Mouse (Mus musculus) heart, embryonic 14.5 days (tissue): Measurements from ENCODE around the gene Zfp513. TPM values are rescaled to one million over a fixed set of nuclear protein-coding genes. Genes with fewer than 3 reads are reported as not detected.
A peak's percentile ranks its signal among the peaks of the same experiment; 100 is the strongest.

Experiments used
- ATAC-seq: fragments of 200-750 bp; cut with Nextera tagmentation; 2 replicates; pipeline ENCODE4 v1.8.0; 2017; ENCODE audit warnings: low read depth, moderate TSS enrichment; ENCODE audit not compliant: insufficient number of reproducible peaks, insufficient read depth, low FRiP score
- H3K27ac ChIP-seq, 2 experiments: fragments of 200-500 bp in 1 of 2; fragments of 300-500 bp in 1 of 2; sonication (generic) in 1 of 2; replicated peaks in 1 of 2; 2 replicates each; pipeline ENCODE4 v1.5.1; 2012 to 2014; ENCODE audit warnings: low read depth in 2 of 2, low read length in 2 of 2, control low read depth in 1 of 2, mild to moderate bottlenecking in 1 of 2, mixed read lengths in 1 of 2; ENCODE audit not compliant: control insufficient read depth in 1 of 2, insufficient read depth in 1 of 2
- H3K27me3 ChIP-seq: fragments of 300-500 bp; sonication (generic); 2 replicates; pipeline ENCODE4 v1.6.1; 2014; ENCODE audit warnings: mild to moderate bottlenecking, low read length, control low read depth; ENCODE audit not compliant: control insufficient read depth, insufficient read depth
- H3K36me3 ChIP-seq: fragments of 300-500 bp; sonication (generic); 2 replicates; pipeline ENCODE4 v1.6.1; 2014; ENCODE audit warnings: mild to moderate bottlenecking, control low read depth, low read length, mixed read lengths; ENCODE audit not compliant: control insufficient read depth, insufficient read depth
- H3K4me1 ChIP-seq, 2 experiments: fragments of 200-500 bp in 1 of 2; fragments of 300-500 bp in 1 of 2; sonication (generic) in 1 of 2; 2 replicates each; pipeline ENCODE4 v1.6.1; 2012 to 2014; ENCODE audit warnings: low read length in 2 of 2, control low read depth in 1 of 2, mixed read lengths in 1 of 2; ENCODE audit not compliant: control insufficient read depth in 2 of 2, insufficient read depth in 2 of 2
- H3K4me2 ChIP-seq: fragments of 300-500 bp; sonication (generic); 2 replicates; pipeline ENCODE4 v1.6.1; 2014; ENCODE audit warnings: mild to moderate bottlenecking, low read length
- H3K4me3 ChIP-seq, 2 experiments: fragments of 200-500 bp in 1 of 2; fragments of 300-500 bp in 1 of 2; sonication (generic) in 1 of 2; 2 replicates each; pipeline ENCODE4 v1.5.1; 2012 to 2014; ENCODE audit warnings: low read length in 2 of 2, mild to moderate bottlenecking in 2 of 2, control low read depth in 1 of 2, low read depth in 1 of 2, moderate library complexity in 1 of 2; ENCODE audit not compliant: control insufficient read depth in 1 of 2, insufficient read depth in 1 of 2
- H3K9ac ChIP-seq: fragments of 300-500 bp; sonication (generic); 2 replicates; pipeline ENCODE4 v1.6.1; 2014; ENCODE audit warnings: mild to moderate bottlenecking, low read length
- H3K9me3 ChIP-seq: fragments of 300-500 bp; sonication (generic); 2 replicates; pipeline ENCODE4 v1.6.1; 2016; ENCODE audit warnings: low read length, control low read depth; ENCODE audit not compliant: control insufficient read depth
- WGBS: fragments of 180-500 bp; shearing (Covaris S2); extraction: QIAGEN DNeasy Blood & Tissue Kit; methylation state at CpG from one replicate; pipeline ENCODE4 v1.1.7; 2014; 5-methylcytosine and 5-hydroxymethylcytosine counted together
- polyA plus RNA-seq: library from polyadenylated mRNA; unstranded; fragments of >200 nt; fragmentation: Nextera tagmentation; extraction: Ambion mirVana; gene quantifications from 2 replicates; pipeline ENCODE4 v1.2.1, GENCODE M21; 2014

Gene Zfp513
- polyA plus RNA-seq, 1 experiment from 2014 or later: 4.3 TPM

GRCm38 (mm10) chr5:31226641-31227040 is 24.5 kb upstream of the Zfp513 start:
- Histone ChIP-seq H3K27me3 (no peaks in the 10 kb centered on the region), H3K4me2 (no peak overlapping the region), H3K36me3 (no peaks in the 10 kb centered on the region), H3K4me1 (no peaks in the 10 kb centered on the region), H3K9ac (no peak overlapping the region), H3K4me3 (no peak overlapping the region), H3K9me3 (no peaks in the 10 kb centered on the region), H3K27ac (no peak overlapping the region)
- 64% methylated on average over 1 of the region's 1 CpGs for WGBS
- no peak for ATAC-seq

DNA sequence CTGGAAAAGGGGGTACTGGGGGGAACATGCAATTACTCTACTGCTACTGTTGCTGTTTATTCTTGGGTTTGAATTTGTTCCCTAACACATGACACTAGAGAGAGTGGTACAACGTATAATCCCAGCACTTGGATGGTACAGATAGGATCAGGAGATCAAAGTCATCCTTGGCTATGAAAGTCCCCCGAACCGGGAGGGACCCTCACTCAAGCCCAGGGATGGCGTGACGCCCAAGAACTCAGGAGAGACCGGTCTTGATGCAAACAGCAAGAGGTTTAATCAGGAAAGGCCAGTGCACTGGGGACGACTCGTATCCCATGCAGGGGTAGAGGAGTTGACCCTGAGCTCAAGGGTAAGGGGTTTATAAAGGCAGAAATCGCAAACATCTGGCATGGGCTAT is 20.6 kb upstream of the Zfp513 start:
- H3K27ac ChIP-seq: no peak overlapping the region
- 91% methylated on average over 9 of the region's 9 CpGs for WGBS
- no peaks in the 10 kb centered on the region for H3K9me3 ChIP-seq
- no peaks in the 10 kb centered on the region for H3K36me3 ChIP-seq
- peaks cover 5 to 21% of the 10 kb centered on the region in 2 experiments; a peak in 3 of 4 replicates for H3K4me1 ChIP-seq
- H3K4me3 ChIP-seq: no peak overlapping the region
- no peak for ATAC-seq
- H3K4me2 ChIP-seq: no peak overlapping the region
- no peaks in the 10 kb centered on the region for H3K27me3 ChIP-seq
- H3K9ac ChIP-seq: no peak overlapping the region

- Histone ChIP-seq H3K36me3 (no peaks in the 10 kb centered on the region), H3K4me2 (peak overlapping the region; percentile 84), H3K9ac (peak overlapping the region; percentile 88), H3K4me1 (peaks cover 5 to 21% of the 10 kb centered on the region in 2 experiments; a peak in 3 of 4 replicates), H3K4me3 (peak overlapping the region; percentile 75 to 93), H3K27ac (peak overlapping the region; percentile 83 to 92), H3K9me3 (no peaks in the 10 kb centered on the region), H3K27me3 (no peaks in the 10 kb centered on the region)
- 18% methylated on average over 11 of the region's 11 CpGs for WGBS
- ATAC-seq: no peak
Measured at GRCm38 (mm10) chr5:31221304-31221945, 19.3 kb upstream of the Zfp513 start.

DNA sequence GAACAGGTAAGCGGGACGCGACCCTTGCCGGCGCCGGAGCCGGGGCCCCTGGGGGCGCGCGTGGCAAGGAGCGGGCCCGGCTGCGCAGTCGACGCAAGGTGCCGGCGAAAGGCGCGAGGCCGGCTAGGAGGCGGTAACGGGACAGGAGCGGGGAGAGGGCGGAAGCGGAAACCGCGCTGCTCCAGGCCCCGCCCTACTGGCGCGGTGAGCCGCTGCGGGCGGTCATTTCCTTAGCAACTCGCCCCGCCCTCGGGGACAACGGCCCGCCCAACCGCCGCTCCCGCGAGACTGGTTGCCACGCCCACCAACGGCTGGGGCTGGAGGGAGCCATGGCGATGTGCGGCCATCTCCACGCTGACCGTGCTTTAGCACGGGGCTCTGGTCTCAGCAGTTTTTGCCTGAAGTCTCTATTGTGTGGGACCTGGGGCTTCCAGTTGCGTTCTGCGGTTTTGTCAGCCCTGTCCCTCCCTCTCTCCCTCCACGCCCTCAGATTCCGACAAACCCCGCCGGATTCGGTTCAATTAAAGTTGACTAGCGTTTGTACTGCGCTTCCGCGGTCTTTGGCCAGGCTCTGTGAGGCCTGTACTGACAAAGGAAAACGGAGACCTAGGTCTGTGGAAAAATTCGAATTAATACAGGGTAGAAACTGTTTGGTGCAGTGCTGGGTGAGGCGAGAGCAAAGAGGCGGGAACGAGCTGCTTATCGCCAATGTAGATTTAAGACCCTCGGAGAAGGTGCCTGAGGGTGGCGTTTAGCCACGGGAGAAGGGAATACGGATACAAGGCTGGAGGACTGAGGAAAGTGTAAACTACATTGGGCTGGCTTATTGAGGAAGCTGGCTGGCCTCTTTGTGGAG is 18.6 kb upstream of the Zfp513 start, which contains the start of gene Ppm1g:
Ppm1g (minus strand) TSS at position 240 of the 856 bp plus-strand sequence.
- H3K27ac ChIP-seq: peak within 1 kb of the TSS; percentile 83 to 92
- no peaks in the 10 kb centered on the region for H3K27me3 ChIP-seq
- WGBS: under 1% methylated on average over 68 of the region's 70 CpGs
- ATAC-seq: peak; percentile 97
- H3K4me1 ChIP-seq: peaks cover 5 to 21% of the 10 kb centered on the region in 2 experiments; a peak in 3 of 4 replicates
- H3K9ac ChIP-seq: peak within 1 kb of the TSS; percentile 88
- peak within 1 kb of the TSS; percentile 75 to 93 for H3K4me3 ChIP-seq
- H3K9me3 ChIP-seq: no peaks in the 10 kb centered on the region
- H3K4me2 ChIP-seq: peak within 1 kb of the TSS; percentile 84
- H3K36me3 ChIP-seq: no peaks in the 10 kb centered on the region

GRCm38 (mm10) chr5:31219911-31220447 is 17.9 kb upstream of the Zfp513 start:
- Histone ChIP-seq H3K36me3 (no peaks in the 10 kb centered on the region), H3K4me3 (peak overlapping the region; percentile 57 to 93), H3K9ac (peak overlapping the region; percentile 88), H3K4me2 (peak overlapping the region; percentile 84), H3K4me1 (peaks cover 5 to 21% of the 10 kb centered on the region in 2 experiments; a peak in 3 of 4 replicates), H3K27me3 (no peaks in the 10 kb centered on the region), H3K9me3 (no peaks in the 10 kb centered on the region), H3K27ac (peak overlapping the region; percentile 58 to 83)
- ATAC-seq: peak; percentile 55
- WGBS: 0% methylated on average over 39 of the region's 40 CpGs

DNA sequence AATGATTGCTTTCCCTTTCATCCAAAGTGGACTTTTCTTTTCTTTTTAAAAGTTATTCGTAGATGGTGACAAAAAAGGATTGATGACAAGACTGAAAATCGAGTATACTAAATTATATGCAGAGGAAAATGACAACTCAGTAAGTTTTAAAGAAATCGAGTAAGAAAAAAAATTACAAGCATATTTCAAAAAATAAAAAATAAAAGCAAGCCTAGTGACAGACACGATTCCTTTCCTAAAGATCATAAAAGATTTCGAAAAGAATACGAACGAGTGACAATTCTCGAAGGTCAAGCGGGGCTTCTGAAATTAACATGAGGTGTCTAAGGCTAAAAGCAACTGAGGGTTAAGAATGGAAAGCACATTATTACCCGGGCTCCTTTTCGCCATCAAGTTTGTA is 17.4 kb upstream of the Zfp513 start:
- no peak for ATAC-seq

DNA sequence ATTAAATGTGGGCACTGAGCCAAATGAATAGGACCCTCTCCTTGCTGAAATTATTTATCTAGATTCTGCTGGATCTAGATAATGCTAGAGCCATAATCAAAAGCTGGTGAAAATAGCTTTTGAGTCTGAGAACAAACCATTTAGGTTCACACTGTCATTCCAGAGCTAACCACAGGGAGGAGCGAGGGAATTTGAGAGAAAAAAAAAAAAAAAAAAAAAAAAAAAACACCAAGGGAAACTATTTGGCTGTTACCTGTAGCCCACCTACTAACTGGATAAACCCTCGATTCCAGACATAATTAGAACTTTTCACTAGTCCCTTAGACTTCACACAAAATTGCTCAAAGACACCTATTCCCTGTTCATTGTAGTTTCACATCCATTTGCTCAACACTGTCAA is 17.0 kb upstream of the Zfp513 start:
- Histone ChIP-seq H3K27me3 (no peaks in the 10 kb centered on the region), H3K4me2 (peak overlapping the region; percentile 84), H3K9me3 (no peaks in the 10 kb centered on the region), H3K4me1 (peaks cover 5 to 21% of the 10 kb centered on the region in 2 experiments; a peak in 3 of 4 replicates), H3K9ac (peak overlapping the region; percentile 88), H3K36me3 (no peaks in the 10 kb centered on the region), H3K27ac (peak overlapping the region in 1 of 2 experiments; percentile 6; a peak in 1 of 4 replicates), H3K4me3 (peak overlapping the region in 1 of 2 experiments; percentile 93; a peak in 2 of 4 replicates)
- ATAC-seq: no peak
- WGBS: 4% methylated on average over 2 of the region's 2 CpGs

More for the DNA sequence above, 17.4 kb upstream of the Zfp513 start:
- H3K4me1 ChIP-seq: peaks cover 5 to 21% of the 10 kb centered on the region in 2 experiments; a peak in 3 of 4 replicates
- H3K4me2 ChIP-seq: peak overlapping the region; percentile 84
- under 1% methylated on average over 11 of the region's 11 CpGs for WGBS
- peak overlapping the region; percentile 58 to 83 for H3K27ac ChIP-seq
- H3K36me3 ChIP-seq: no peaks in the 10 kb centered on the region
- H3K9me3 ChIP-seq: no peaks in the 10 kb centered on the region
- H3K27me3 ChIP-seq: no peaks in the 10 kb centered on the region
- peak overlapping the region; percentile 57 to 93 for H3K4me3 ChIP-seq
- peak overlapping the region; percentile 88 for H3K9ac ChIP-seq
